Mouse (Mus musculus) MEL (cell line): Measurements from ENCODE around the gene Adamts4. TPM values are rescaled to one million over a fixed set of nuclear protein-coding genes. Genes with fewer than 3 reads are reported as not detected.

Experiments
- DNase-seq: peaks from one replicate; pipeline ENCODE4 v3.0.0; 2011; ENCODE audit warnings: low read depth, low spot score
- H3K27ac ChIP-seq: 2 replicates; pipeline ENCODE4 v1.5.1; 2012; ENCODE audit warnings: low read depth, mild to moderate bottlenecking, control low read depth, low read length, moderate library complexity; ENCODE audit not compliant: control insufficient read depth
- H3K27me3 ChIP-seq, 2 experiments: fragments of 150-350 bp in 1 of 2; sonication (generic) in 1 of 2; 2 replicates each; pipeline ENCODE4 v1.6.1; 2012; ENCODE audit warnings: low read length in 2 of 2, mild to moderate bottlenecking in 2 of 2, improper control_type of control experiment in 1 of 2, moderate library complexity in 1 of 2; ENCODE audit not compliant: insufficient read depth in 2 of 2, control insufficient read depth in 1 of 2
- H3K36me3 ChIP-seq, 2 experiments: 2 replicates each; pipeline ENCODE4 v1.6.1; 2012 to 2014; ENCODE audit warnings: low read length in 2 of 2, improper control_type of control experiment in 1 of 2, inconsistent platforms in 1 of 2, mild to moderate bottlenecking in 1 of 2; ENCODE audit not compliant: insufficient read depth in 2 of 2, control insufficient read depth in 1 of 2
- H3K4me1 ChIP-seq, 2 experiments: fragments of 150-350 bp in 1 of 2; sonication (generic) in 1 of 2; 2 replicates each; pipeline ENCODE4 v1.6.1; 2012; ENCODE audit warnings: low read length in 2 of 2, improper control_type of control experiment in 1 of 2, mild to moderate bottlenecking in 1 of 2; ENCODE audit not compliant: insufficient read depth in 2 of 2, control insufficient read depth in 1 of 2
- H3K4me3 ChIP-seq, 2 experiments: fragments of 150-350 bp in 1 of 2; sonication (generic) in 1 of 2; 2 replicates each; pipeline ENCODE4 v1.5.1; 2012; ENCODE audit warnings: low read depth in 2 of 2, low read length in 2 of 2, mild to moderate bottlenecking in 2 of 2, moderate library complexity in 2 of 2, control low read depth in 1 of 2, improper control_type of control experiment in 1 of 2; ENCODE audit not compliant: control insufficient read depth in 1 of 2, insufficient read depth in 1 of 2
- H3K79me2 ChIP-seq: 2 replicates; pipeline ENCODE4 v1.6.1; 2012; ENCODE audit warnings: mild to moderate bottlenecking, low read length, moderate library complexity; ENCODE audit not compliant: control insufficient read depth, poor library complexity, insufficient read depth
- H3K9ac ChIP-seq: 2 replicates; pipeline ENCODE4 v1.6.1; 2012; ENCODE audit warnings: low read depth, mild to moderate bottlenecking, control low read depth, low read length, moderate library complexity; ENCODE audit not compliant: control insufficient read depth, poor library complexity, severe bottlenecking
- H3K9me3 ChIP-seq: fragments of 150-350 bp; sonication (generic); replicated peaks from 2 replicates; pipeline ENCODE4 v1.6.1; 2012; ENCODE audit warnings: mild to moderate bottlenecking, low read length, improper control_type of control experiment, moderate library complexity; ENCODE audit not compliant: insufficient read depth
- BHLHE40 ChIP-seq: IDR thresholded peaks from 2 replicates; pipeline ENCODE4 v1.6.1; 2012; ENCODE audit warnings: low read depth, mild to moderate bottlenecking, inconsistent platforms, low read length, improper control_type of control experiment, borderline replicate concordance
- CHD2 ChIP-seq: IDR thresholded peaks from 2 replicates; pipeline ENCODE4 v1.6.1; 2011; ENCODE audit warnings: low read length, improper control_type of control experiment
- CTCF ChIP-seq, 3 experiments: IDR thresholded peaks in 2 of 3; conservative IDR thresholded peaks in 1 of 3; 2 replicates each; pipeline ENCODE4 v1.5.1; 2011 to 2012; ENCODE audit warnings: low read length in 3 of 3, low read depth in 2 of 3, mild to moderate bottlenecking in 2 of 3, improper control_type of control experiment in 1 of 3, inconsistent platforms in 1 of 3, mixed read lengths in 1 of 3, moderate library complexity in 1 of 3; ENCODE audit not compliant: control insufficient read depth in 1 of 3, insufficient read depth in 1 of 3, poor library complexity in 1 of 3, severe bottlenecking in 1 of 3
- KAT2A ChIP-seq: conservative IDR thresholded peaks from 2 replicates; pipeline ENCODE4 v1.6.1; 2012; ENCODE audit warnings: low read depth, low read length, improper control_type of control experiment, inconsistent platforms
- MAX ChIP-seq: IDR thresholded peaks from 2 replicates; pipeline ENCODE4 v1.6.1; 2011; ENCODE audit warnings: low read length, improper control_type of control experiment
- MEF2A ChIP-seq: IDR thresholded peaks from 2 replicates; pipeline ENCODE4 v1.6.1; 2014; ENCODE audit warnings: low read depth, mild to moderate bottlenecking, inconsistent platforms, low read length, improper control_type of control experiment; ENCODE audit not compliant: poor library complexity, insufficient replicate concordance, severe bottlenecking; ENCODE audit errors: extremely low read depth
- MXI1 ChIP-seq: IDR thresholded peaks from 2 replicates; pipeline ENCODE4 v1.6.1; 2011; ENCODE audit warnings: mild to moderate bottlenecking, low read depth, low read length, improper control_type of control experiment
- NRF1 ChIP-seq: IDR thresholded peaks from 2 replicates; pipeline ENCODE4 v1.6.1; 2014; ENCODE audit warnings: low read depth, mild to moderate bottlenecking, inconsistent platforms, low read length, improper control_type of control experiment, moderate library complexity; ENCODE audit not compliant: poor library complexity, insufficient read depth, severe bottlenecking
- POLR2AphosphoS2 ChIP-seq: IDR thresholded peaks from 2 replicates; pipeline ENCODE4 v1.6.1; 2011; ENCODE audit warnings: low read length, improper control_type of control experiment
- POLR2AphosphoS5 ChIP-seq: IDR thresholded peaks from 2 replicates; pipeline ENCODE4 v1.6.1; 2012; ENCODE audit warnings: low read depth, borderline replicate concordance, mild to moderate bottlenecking, inconsistent platforms, low read length, moderate library complexity, mixed read lengths
- RCOR1 ChIP-seq: IDR thresholded peaks from 2 replicates; pipeline ENCODE4 v1.6.1; 2012; ENCODE audit warnings: low read depth, mild to moderate bottlenecking, inconsistent platforms, low read length, improper control_type of control experiment
- SIN3A ChIP-seq: IDR thresholded peaks from 2 replicates; pipeline ENCODE4 v1.6.1; 2012; ENCODE audit warnings: low read length, improper control_type of control experiment, inconsistent platforms
- SMC3 ChIP-seq: IDR thresholded peaks from 2 replicates; pipeline ENCODE4 v1.6.1; 2011; ENCODE audit warnings: low read depth, low read length, improper control_type of control experiment
- TAL1 ChIP-seq: IDR thresholded peaks from 2 replicates; pipeline ENCODE4 v1.6.1; 2012; ENCODE audit warnings: mild to moderate bottlenecking, inconsistent platforms, low read length, moderate library complexity, mixed read lengths
- USF2 ChIP-seq, 2 experiments: IDR thresholded peaks; 2 replicates each; pipeline ENCODE4 v1.6.1; 2011 to 2012; ENCODE audit warnings: improper control_type of control experiment in 2 of 2, low read length in 2 of 2, borderline replicate concordance in 1 of 2, inconsistent platforms in 1 of 2, low read depth in 1 of 2, mild to moderate bottlenecking in 1 of 2; ENCODE audit not compliant: insufficient read depth in 1 of 2
- ZC3H11A ChIP-seq: IDR thresholded peaks from 2 replicates; pipeline ENCODE4 v1.6.1; 2012; ENCODE audit warnings: low read depth, mild to moderate bottlenecking, inconsistent platforms, low read length, improper control_type of control experiment
- ZMIZ1 ChIP-seq: IDR thresholded peaks from 2 replicates; pipeline ENCODE4 v1.6.1; 2012; ENCODE audit warnings: low read depth, mild to moderate bottlenecking, inconsistent platforms, low read length, improper control_type of control experiment, moderate library complexity
- ZNF384 ChIP-seq: IDR thresholded peaks from 2 replicates; pipeline ENCODE4 v1.6.1; 2012; ENCODE audit warnings: low read depth, mild to moderate bottlenecking, inconsistent platforms, low read length, improper control_type of control experiment
- polyA plus RNA-seq, 2 experiments: library from polyadenylated mRNA; stranded (reverse) in 1 of 2; unstranded in 1 of 2; fragments of >175 nt in 1 of 2; fragments of >200 nt in 1 of 2; gene quantifications; 2 replicates each; pipeline versions ENCODE4 v1.2.1 to v1.2.4; 2012; ENCODE audit warnings: low replicate concordance in 2 of 2, low read depth in 1 of 2; ENCODE audit not compliant: insufficient read length in 2 of 2, insufficient read depth in 1 of 2, missing spikeins in 1 of 2
- total RNA-seq: library from RNA; depleted of rRNA; stranded (reverse); fragments of 300-350 nt; gene quantifications from 2 replicates; pipeline ENCODE4 v1.2.3, GENCODE M21; 2012

Gene Adamts4
- total and polyA plus RNA-seq, 3 experiments = 0.03 TPM; not detected in 2

DNA sequence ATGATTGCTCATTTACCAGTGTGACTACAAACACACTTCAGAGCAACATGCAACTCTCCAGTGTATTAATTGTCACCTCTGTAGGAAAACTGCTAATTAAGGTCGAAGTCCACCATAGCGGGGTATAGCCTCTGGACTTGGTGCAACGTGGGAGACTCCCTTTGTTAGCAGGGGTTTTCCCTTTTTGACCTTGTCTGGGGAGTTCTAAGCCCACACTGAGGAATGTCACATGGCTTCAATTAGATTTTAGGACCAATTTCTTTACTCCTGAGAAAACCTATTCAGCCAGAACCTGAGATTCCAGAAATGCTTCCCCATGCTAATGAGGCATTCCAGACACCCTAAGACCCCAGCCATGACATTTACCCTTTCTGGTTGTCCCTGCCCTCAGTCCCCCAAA is 20.0 kb upstream of the Adamts4 start:
- Histone ChIP-seq H3K4me3 (no peak overlapping the region), H3K9me3 (no peaks in the 10 kb centered on the region), H3K27me3 (no peaks in the 10 kb centered on the region), H3K9ac (no peak overlapping the region), H3K36me3 (peaks cover 0 to 17% of the 10 kb centered on the region in 2 experiments; a peak in 2 of 4 replicates), H3K4me1 (peaks cover 0 to 10% of the 10 kb centered on the region in 2 experiments; a peak in 2 of 4 replicates), H3K79me2 (no peaks in the 10 kb centered on the region), H3K27ac (no peak overlapping the region)
- TF ChIP-seq TAL1 (no peak), CTCF (IDR thresholded peaks at IDR 0.05 in 2 of 3, conservative IDR thresholded peaks at IDR 0.05 in 1 of 3; ENCODE audit: control insufficient read depth in 1 of 3, insufficient read depth in 1 of 3, low read depth in 2 of 3, low read length in 3 of 3, poor library complexity in 1 of 3, severe bottlenecking in 1 of 3) (no peak), POLR2AphosphoS2 (no peak), BHLHE40 (no peak), ZNF384 (no peak)
- DNase-seq = no peak

DNA sequence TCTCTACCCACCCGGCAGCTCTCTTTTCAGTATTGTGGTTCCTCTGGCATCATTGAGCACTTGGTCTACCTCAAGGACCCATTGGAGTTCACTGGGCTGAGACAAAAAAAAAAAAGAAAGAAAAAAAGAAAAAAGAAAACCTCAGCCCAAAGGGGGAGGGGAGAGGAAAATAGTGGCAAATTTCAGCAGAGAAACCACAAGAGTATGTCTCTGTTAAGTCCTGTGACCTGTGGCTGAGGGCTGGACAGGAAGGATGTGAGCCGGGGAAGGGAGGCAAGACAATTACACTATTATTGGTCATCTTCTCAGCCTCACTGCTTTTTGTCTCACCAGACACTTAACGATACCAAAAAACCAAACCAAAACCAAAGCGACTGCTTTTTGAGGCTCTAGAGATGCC is 18.4 kb upstream of the Adamts4 start:
- Histone ChIP-seq H3K36me3 (peaks cover 3 to 17% of the 10 kb centered on the region in 2 experiments; a peak in 3 of 4 replicates), H3K4me3 (no peak overlapping the region), H3K27me3 (no peaks in the 10 kb centered on the region), H3K9me3 (no peaks in the 10 kb centered on the region), H3K9ac (no peak overlapping the region), H3K4me1 (peaks cover 0 to 10% of the 10 kb centered on the region in 2 experiments; a peak in 2 of 4 replicates), H3K79me2 (no peaks in the 10 kb centered on the region), H3K27ac (no peak overlapping the region)
- no peak for DNase-seq
- TF ChIP-seq RCOR1 (no peak), CHD2 (no peak), KAT2A (no peak), MEF2A (no peak), POLR2AphosphoS5 (no peak), POLR2AphosphoS2 (no peak), USF2 (IDR thresholded peaks at IDR 0.05; ENCODE audit: borderline replicate concordance in 1 of 2, insufficient read depth in 1 of 2, low read depth in 1 of 2, low read length in 2 of 2) (no peak), SIN3A (no peak)

DNA sequence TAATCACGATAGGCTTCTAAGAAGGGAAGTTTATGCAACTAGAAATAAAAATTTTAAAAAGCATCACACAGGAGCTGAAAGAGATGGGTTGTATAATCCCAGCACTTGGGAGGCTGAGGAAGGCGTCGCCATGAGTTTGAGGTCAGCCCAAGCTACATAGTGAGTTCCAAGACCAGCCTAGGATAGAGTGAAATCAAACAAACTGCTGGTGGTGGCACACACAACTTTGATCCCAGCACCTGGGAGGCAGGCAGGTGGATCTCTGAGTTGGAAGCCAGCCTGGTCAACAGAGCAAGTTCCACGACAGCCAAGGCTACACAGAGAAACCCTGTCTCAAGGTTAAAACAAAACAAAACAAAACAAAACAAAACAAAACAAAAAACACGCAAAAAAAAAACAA is 17.9 kb upstream of the Adamts4 start:
- peaks cover 3 to 17% of the 10 kb centered on the region in 2 experiments; a peak in 3 of 4 replicates for H3K36me3 ChIP-seq
- no peak for DNase-seq
- H3K9me3 ChIP-seq = no peaks in the 10 kb centered on the region
- no peaks in the 10 kb centered on the region for H3K79me2 ChIP-seq
- no peaks in the 10 kb centered on the region for H3K27me3 ChIP-seq
- peaks cover 0 to 10% of the 10 kb centered on the region in 2 experiments; a peak in 2 of 4 replicates for H3K4me1 ChIP-seq
- no peak overlapping the region for H3K9ac ChIP-seq
- H3K4me3 ChIP-seq = no peak overlapping the region
- TF ChIP-seq MAX (no peak), BHLHE40 (no peak), ZMIZ1 (no peak), NRF1 (no peak), KAT2A (no peak), CTCF (IDR thresholded peaks at IDR 0.05 in 2 of 3, conservative IDR thresholded peaks at IDR 0.05 in 1 of 3; ENCODE audit: control insufficient read depth in 1 of 3, insufficient read depth in 1 of 3, low read depth in 2 of 3, low read length in 3 of 3, poor library complexity in 1 of 3, severe bottlenecking in 1 of 3) (no peak), SMC3 (no peak), POLR2AphosphoS2 (no peak), ZC3H11A (no peak), MXI1 (no peak), CHD2 (no peak)
- no peak overlapping the region for H3K27ac ChIP-seq
